Mouse (Mus musculus) heart, adult 8-10 months (tissue): ENCODE measurements around the gene Csl. TPM values are rescaled to one million over a fixed set of nuclear protein-coding genes. Genes with fewer than 3 reads are reported as not detected.
A peak's percentile ranks its signal among the peaks of the same experiment; 100 is the strongest.

Source experiments
- DNase-seq: peaks from one replicate; pipeline ENCODE4 v3.0.0; 2022; ENCODE audit warnings: low spot score
- total RNA-seq, 4 experiments: library from RNA; stranded (reverse); gene quantifications; 2 replicates each; pipeline ENCODE4 v1.2.4; 2022

Gene Csl
- 1 to 10 TPM; 2.8 to 3.5 (median 3.4) TPM for total RNA-seq

DNA sequence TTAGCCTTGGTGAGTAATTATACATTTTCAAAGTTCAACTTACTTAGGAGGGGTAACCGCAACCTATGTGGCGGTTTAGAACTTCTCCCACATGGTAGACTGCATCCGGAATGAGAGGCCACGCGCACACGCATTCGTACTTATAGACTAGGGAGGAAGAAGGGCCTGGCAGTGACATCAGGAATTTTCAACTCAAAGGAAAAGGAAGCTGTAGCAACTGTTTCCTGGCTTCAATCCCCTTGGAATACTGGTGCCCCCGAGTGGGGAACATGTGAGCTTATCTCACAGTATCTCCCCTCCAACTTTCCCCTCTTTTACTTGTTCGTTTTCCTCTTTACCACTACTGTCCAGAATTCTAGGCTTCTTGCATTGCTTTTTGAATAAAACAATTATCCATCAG is at the start of gene Csl:
Gene Csl (minus strand): TSS at position 101 of the 400 bp plus-strand sequence.
- no peak for DNase-seq

DNA sequence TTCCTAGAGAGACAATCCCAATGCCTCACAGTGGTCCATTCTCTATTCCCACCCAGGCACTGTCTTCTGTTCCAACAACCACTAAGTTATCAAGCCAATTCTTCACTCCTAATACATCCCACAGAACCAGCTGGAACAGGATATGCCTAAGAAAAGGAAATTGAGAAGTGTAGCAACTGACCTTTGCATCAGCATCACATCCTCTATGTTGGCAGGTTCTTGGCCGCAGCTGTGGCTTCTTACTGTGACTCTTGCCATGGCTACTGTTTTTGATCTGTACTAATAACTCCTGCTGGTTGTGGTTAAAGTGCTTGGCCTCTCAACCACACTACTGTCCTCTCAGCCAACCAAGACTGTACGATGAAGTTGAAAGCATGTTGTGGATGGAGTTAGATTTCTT is 30.0 kb upstream of the Csl start:
- DNase-seq = no peak

GRCm38 (mm10) chr10:99774228-99775120 is 15.0 kb upstream of the Csl start:
- DNase-seq = no peak

GRCm38 (mm10) chr10:99750146-99750545 is 9.3 kb downstream of the Csl start:
- no peak for DNase-seq

DNA sequence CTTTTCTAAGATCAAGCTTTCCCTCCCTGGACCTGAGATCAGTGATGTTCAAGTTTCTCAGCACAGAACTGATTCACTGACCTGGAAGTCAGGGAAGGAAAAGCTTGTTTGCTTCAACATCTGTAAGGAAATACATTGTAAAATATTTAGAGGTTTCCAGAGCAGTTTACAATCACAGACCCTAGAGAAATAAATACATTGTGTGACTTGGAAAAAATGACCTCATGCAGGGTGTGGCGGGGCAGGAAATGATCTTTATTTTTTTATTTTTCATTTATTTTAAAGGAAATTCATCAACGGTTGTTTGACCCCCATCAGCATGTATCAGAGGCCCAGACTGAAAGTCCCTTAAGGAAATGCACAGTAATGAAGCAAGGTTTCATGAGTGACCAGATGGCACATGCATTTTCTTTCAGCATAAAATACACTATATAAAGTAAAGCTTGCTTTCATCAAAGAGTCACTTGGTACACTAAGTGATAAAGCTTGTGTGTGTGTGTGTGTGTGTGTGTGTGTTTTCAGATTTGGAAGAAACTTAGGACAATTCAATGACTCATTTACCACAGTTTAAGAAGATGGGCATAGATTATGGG is 10.7 kb downstream of the Csl start:
- peak; percentile 77 for DNase-seq

- peak; percentile 77 for DNase-seq
Measured at GRCm38 (mm10) chr10:99748009-99748408, 11.4 kb downstream of the Csl start.

DNA sequence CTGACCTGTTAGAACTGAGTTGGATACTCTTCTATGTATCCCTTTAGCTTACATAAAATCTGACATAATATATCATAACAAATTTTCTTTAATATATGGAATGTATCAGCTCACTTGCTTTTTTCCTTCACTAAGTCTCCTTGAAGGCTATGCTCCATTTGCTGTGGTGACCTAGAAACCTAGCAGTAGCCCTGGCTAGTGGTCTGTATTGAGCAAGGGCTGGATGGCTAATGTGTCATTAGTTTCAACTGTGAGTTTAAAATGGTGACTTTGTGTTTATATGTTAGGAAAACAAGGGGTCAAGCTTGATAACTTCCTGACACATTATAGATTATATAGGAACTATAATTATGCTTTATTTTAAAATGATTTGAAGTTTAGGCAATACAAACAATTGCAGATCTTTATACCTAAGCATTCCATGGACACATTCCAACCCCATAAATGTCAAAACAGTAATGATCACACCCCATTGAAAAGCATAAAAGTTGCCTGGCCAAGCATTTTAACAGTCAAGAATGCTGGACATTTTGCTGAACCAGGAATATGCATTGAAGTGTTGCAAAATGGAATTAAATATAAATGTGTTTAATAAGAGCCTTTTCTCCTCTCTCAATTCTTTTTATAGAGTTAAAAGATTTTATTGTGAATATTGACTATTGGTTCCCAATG is 17.7 kb downstream of the Csl start:
- no peak for DNase-seq

DNA sequence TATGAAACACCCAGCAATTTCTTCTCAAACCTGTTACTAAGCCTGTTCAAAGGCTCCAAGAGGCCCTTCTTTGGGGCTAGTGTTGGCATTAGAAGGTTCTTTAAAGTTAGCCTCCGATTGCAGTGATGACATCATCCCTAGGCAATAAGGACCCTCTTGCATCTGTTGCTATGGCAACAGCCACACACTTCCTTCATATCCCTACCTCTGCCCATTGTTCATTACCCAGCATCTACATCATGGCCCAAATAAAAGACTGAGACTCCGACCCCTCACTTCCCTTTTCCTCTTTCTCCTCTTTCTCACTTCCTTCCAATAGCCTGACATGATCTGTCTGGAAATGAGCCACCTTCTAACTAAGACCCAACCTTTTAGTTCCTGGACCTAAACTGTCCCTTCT is 46.3 kb downstream of the Csl start:
- no peak for DNase-seq

GRCm38 (mm10) chr10:99711567-99711966 is 47.9 kb downstream of the Csl start:
- no peak for DNase-seq
